Mouse (Mus musculus) midbrain, embryonic 10.5 days (tissue): ENCODE data around the gene Kti12. TPM values are rescaled to one million over a fixed set of nuclear protein-coding genes. Genes with fewer than 3 reads are reported as not detected.

Experiments used
- DNase-seq: peaks from one replicate; pipeline ENCODE4 v3.0.0-alpha.2; 2017; ENCODE audit warnings: low spot score
- H3K27ac ChIP-seq: fragments of 300-500 bp; sonication (generic); replicated peaks from 2 replicates; pipeline ENCODE4 v1.5.1; 2016; ENCODE audit warnings: mild to moderate bottlenecking
- H3K27me3 ChIP-seq: fragments of 300-500 bp; sonication (generic); 2 replicates; pipeline ENCODE4 v1.6.1; 2016; ENCODE audit warnings: low read depth, mild to moderate bottlenecking; ENCODE audit not compliant: poor library complexity, severe bottlenecking
- H3K36me3 ChIP-seq: fragments of 300-500 bp; sonication (generic); 2 replicates; pipeline ENCODE4 v1.6.1; 2016; ENCODE audit warnings: mild to moderate bottlenecking, moderate library complexity
- H3K4me1 ChIP-seq: fragments of 300-500 bp; sonication (generic); 2 replicates; pipeline ENCODE4 v1.6.1; 2016
- H3K4me3 ChIP-seq: fragments of 300-500 bp; sonication (generic); 2 replicates; pipeline ENCODE4 v1.5.1; 2016; ENCODE audit warnings: mild to moderate bottlenecking, moderate library complexity
- H3K9me3 ChIP-seq: fragments of 300-500 bp; sonication (generic); replicated peaks from 2 replicates; pipeline ENCODE4 v1.6.1; 2016; ENCODE audit warnings: mild to moderate bottlenecking
- WGBS: fragments of 180-500 bp; shearing (Covaris S2); methylation state at CpG from one replicate; pipeline ENCODE4 v1.1.7; 2016; 5-methylcytosine and 5-hydroxymethylcytosine counted together
- polyA plus RNA-seq: library from polyadenylated mRNA; unstranded; fragments of >200 nt; fragmentation: Nextera tagmentation; extraction: Ambion mirVana; gene quantifications from 2 replicates; pipeline ENCODE4 v1.2.1, GENCODE M21; 2016

The Kti12 gene
- polyA plus RNA-seq, 1 experiment from 2014 or later, result 62.2 TPM

GRCm38 (mm10) chr4:108878963-108879822, 31.6 kb downstream of the Kti12 start, which contains the start of gene Rab3b:
TSS of gene Rab3b (plus strand) at chr4:108879063.
- Histone ChIP-seq H3K4me3 (peak within 1 kb of the TSS; percentile 80), H3K27ac (peak within 1 kb of the TSS; percentile 74), H3K27me3 (peaks cover 31% of the 10 kb centered on the region), H3K4me1 (peaks cover 17% of the 10 kb centered on the region), H3K9me3 (no peaks in the 10 kb centered on the region), H3K36me3 (no peaks in the 10 kb centered on the region)
- peak; percentile 73 for DNase-seq
- WGBS, result under 1% methylated on average over 46 of the region's 46 CpGs

- WGBS, result 73% methylated on average over 13 of the region's 13 CpGs
- Histone ChIP-seq H3K4me3 (no peak overlapping the region), H3K36me3 (no peaks in the 10 kb centered on the region), H3K9me3 (no peaks in the 10 kb centered on the region), H3K27ac (no peak overlapping the region), H3K27me3 (peaks cover 17% of the 10 kb centered on the region), H3K4me1 (peaks cover 17% of the 10 kb centered on the region)
- peak; percentile 18 for DNase-seq
Observed at GRCm38 (mm10) chr4:108883815-108884214, 36.2 kb downstream of the Kti12 start.

- WGBS, result 89% methylated on average over 4 of the region's 4 CpGs
- H3K27me3 ChIP-seq, result no peaks in the 10 kb centered on the region
- H3K4me3 ChIP-seq, result no peak overlapping the region
- no peaks in the 10 kb centered on the region for H3K9me3 ChIP-seq
- 0 out of 2 replicates have a peak, but pooled peaks cover 4% of the 10 kb centered on the region for H3K4me1 ChIP-seq
- H3K36me3 ChIP-seq, result no peaks in the 10 kb centered on the region
- H3K27ac ChIP-seq, result no peak overlapping the region
- DNase-seq, result no peak
Observed at GRCm38 (mm10) chr4:108887456-108887855, 39.9 kb downstream of the Kti12 start.

- WGBS, result 91% methylated on average over 6 of the region's 6 CpGs
- H3K4me3 ChIP-seq, result no peak overlapping the region
- DNase-seq, result no peak
- H3K36me3 ChIP-seq, result no peaks in the 10 kb centered on the region
- no peak overlapping the region for H3K27ac ChIP-seq
- peaks cover 5% of the 10 kb centered on the region; the same call in 1 of the 2 replicates for H3K4me1 ChIP-seq
- no peaks in the 10 kb centered on the region for H3K9me3 ChIP-seq
- H3K27me3 ChIP-seq, result no peaks in the 10 kb centered on the region
Observed at GRCm38 (mm10) chr4:108890876-108891275, 43.3 kb downstream of the Kti12 start.

Other genes with a start within 250 kb of the Kti12 start
- 20.9 and 21.3 TPM in 2 replicates for gene Cc2d1b, start 227.8 kb upstream of the Kti12 start, polyA plus RNA-seq
- 1.1 and 1.4 TPM in 2 replicates for gene 3110021N24Rik, start 128.1 kb upstream of the Kti12 start, polyA plus RNA-seq
- gene Zfyve9, start 67.0 kb upstream of the Kti12 start, polyA plus RNA-seq, result 3.9 and 4.5 TPM in 2 replicates
- 213 and 242 TPM in 2 replicates for gene Btf3l4, start 14.2 kb upstream of the Kti12 start, polyA plus RNA-seq
- 93.5 and 102 TPM in 2 replicates for gene Txndc12, start 13.2 kb upstream of the Kti12 start, polyA plus RNA-seq
- gene A730015C16Rik, start 834 bp downstream of the Kti12 start, polyA plus RNA-seq, result 1.5 and 1.8 TPM in 2 replicates
- gene Rab3b, start 31.3 kb downstream of the Kti12 start, polyA plus RNA-seq, result 32.6 and 32.8 TPM in 2 replicates
- gene Nrd1, start 152.9 kb downstream of the Kti12 start, polyA plus RNA-seq, result 68.3 and 78.8 TPM in 2 replicates